Mouse (Mus musculus) liver, adult (tissue): ENCODE data around the gene Pla2g1b.

ENCODE experiments used
- GATA4 ChIP-seq: IDR thresholded peaks from 2 replicates; pipeline ENCODE4 v1.6.1; 2014; ENCODE audit warnings: mild to moderate bottlenecking, low read length; ENCODE audit not compliant: insufficient replicate concordance

Gene Pla2g1b

GRCm38 (mm10) chr5:115437242-115437944 is 28.7 kb upstream of the Pla2g1b start:
- no peak for TF ChIP-seq GATA4

- no peak for TF ChIP-seq GATA4
These were observed 28.1 kb upstream of the Pla2g1b start for GRCm38 (mm10) chr5:115437945-115438315.

- TF ChIP-seq GATA4, result no peak
These were observed 27.4 kb upstream of the Pla2g1b start for GRCm38 (mm10) chr5:115438667-115439066.

- no peak for TF ChIP-seq GATA4
These were observed 24.7 kb upstream of the Pla2g1b start for GRCm38 (mm10) chr5:115441205-115441849.

- no peak for TF ChIP-seq GATA4
These were observed 21.9 kb upstream of the Pla2g1b start for GRCm38 (mm10) chr5:115444130-115444529.

- TF ChIP-seq GATA4, result no peak
These were observed 19.0 kb upstream of the Pla2g1b start for GRCm38 (mm10) chr5:115447108-115447507.

GRCm38 (mm10) chr5:115449247-115449646 is 16.8 kb upstream of the Pla2g1b start:
- TF ChIP-seq GATA4, result no peak

GRCm38 (mm10) chr5:115450410-115451317 is 15.4 kb upstream of the Pla2g1b start:
- no peak for TF ChIP-seq GATA4

- no peak for TF ChIP-seq GATA4
These were observed 11.5 kb upstream of the Pla2g1b start for GRCm38 (mm10) chr5:115454422-115455090.

- no peak for TF ChIP-seq GATA4
These were observed 10.2 kb upstream of the Pla2g1b start for GRCm38 (mm10) chr5:115455838-115456237.

- TF ChIP-seq GATA4, result no peak
These were observed 7.1 kb upstream of the Pla2g1b start for GRCm38 (mm10) chr5:115458918-115459317.

- no peak for TF ChIP-seq GATA4
These were observed 1.5 kb upstream of the Pla2g1b start for GRCm38 (mm10) chr5:115464408-115465115.

GRCm38 (mm10) chr5:115469791-115470190 is 3.7 kb downstream of the Pla2g1b start:
- TF ChIP-seq GATA4, result no peak

- TF ChIP-seq GATA4, result no peak
These were observed 4.9 kb downstream of the Pla2g1b start for GRCm38 (mm10) chr5:115470766-115471531.
